Mouse (Mus musculus) ovary, postnatal 36 days (tissue): Measurements from ENCODE around the gene Naa25.

Experiments used
- DNase-seq: peaks from one replicate; pipeline ENCODE4 v3.0.0; 2022; ENCODE audit warnings: low spot score, mixed read lengths

Gene Naa25

GRCm38 (mm10) chr5:121452906-121453305 is 55.2 kb downstream of the Naa25 start:
- no peak for DNase-seq

- no peak for DNase-seq
These were observed 56.2 kb downstream of the Naa25 start for GRCm38 (mm10) chr5:121453743-121454502.

GRCm38 (mm10) chr5:121454503-121454782 is 56.7 kb downstream of the Naa25 start:
- no peak for DNase-seq

- no peak for DNase-seq
These were observed 58.0 kb downstream of the Naa25 start for GRCm38 (mm10) chr5:121455510-121456265.

GRCm38 (mm10) chr5:121461339-121462170 is 63.8 kb downstream of the Naa25 start:
- DNase-seq = no peak

GRCm38 (mm10) chr5:121462171-121462502 is 64.4 kb downstream of the Naa25 start:
- no peak for DNase-seq

- DNase-seq = no peak
These were observed 65.2 kb downstream of the Naa25 start for GRCm38 (mm10) chr5:121462967-121463366.

GRCm38 (mm10) chr5:121463601-121464250 is 66.0 kb downstream of the Naa25 start:
- DNase-seq = no peak

- DNase-seq = no peak
These were observed 71.8 kb downstream of the Naa25 start for GRCm38 (mm10) chr5:121469566-121469965.

- DNase-seq = no peak
These were observed 74.7 kb downstream of the Naa25 start for GRCm38 (mm10) chr5:121472411-121472810.

GRCm38 (mm10) chr5:121474610-121475009 is 76.9 kb downstream of the Naa25 start:
- no peak for DNase-seq

- no peak for DNase-seq
These were observed 78.3 kb downstream of the Naa25 start for GRCm38 (mm10) chr5:121476040-121476439.

GRCm38 (mm10) chr5:121477680-121478079 is 79.9 kb downstream of the Naa25 start:
- DNase-seq = no peak

GRCm38 (mm10) chr5:121484801-121485200 is 87.1 kb downstream of the Naa25 start:
- no peak for DNase-seq

GRCm38 (mm10) chr5:121493305-121493704 is 95.6 kb downstream of the Naa25 start:
- DNase-seq = no peak
